Mouse (Mus musculus) lung, postnatal 0 days (tissue): ENCODE data around the gene Habp4.

ENCODE experiments used
- CTCF ChIP-seq: IDR thresholded peaks from 2 replicates; pipeline ENCODE4 v1.5.1; 2016; ENCODE audit warnings: antibody characterized with exemption, mild to moderate bottlenecking
- EP300 ChIP-seq: IDR thresholded peaks from 2 replicates; pipeline ENCODE4 v1.6.1; 2016; ENCODE audit warnings: antibody characterized with exemption, mild to moderate bottlenecking, control low read depth

GRCm38 (mm10) chr13:64124886-64125285 is 36.7 kb upstream of the Habp4 start:
- TF ChIP-seq CTCF = no peak
- TF ChIP-seq EP300 = no peak
